Mouse (Mus musculus) CH12.LX (cell line): Measurements from ENCODE around the gene Tns3. TPM values are rescaled to one million over a fixed set of nuclear protein-coding genes. Genes with fewer than 3 reads are reported as not detected.

Source experiments
- DNase-seq: peaks from one replicate; pipeline ENCODE4 v3.0.0-alpha.2; 2013; ENCODE audit errors: extremely low read depth
- H3K27ac ChIP-seq: 2 replicates; pipeline ENCODE4 v1.5.1; 2012; ENCODE audit warnings: low read depth, mild to moderate bottlenecking, control low read depth, moderate library complexity; ENCODE audit not compliant: insufficient read depth
- H3K27me3 ChIP-seq: replicated peaks from 2 replicates; pipeline ENCODE3; 2012; ENCODE audit warnings: inconsistent platforms
- H3K36me3 ChIP-seq, 2 experiments: replicated peaks in 1 of 2; 2 replicates each; pipeline versions ENCODE3 to v1.6.1; 2012; ENCODE audit warnings: inconsistent platforms in 1 of 2, low read length in 1 of 2, mild to moderate bottlenecking in 1 of 2, mixed read lengths in 1 of 2, moderate library complexity in 1 of 2; ENCODE audit not compliant: control insufficient read depth in 1 of 2, insufficient read depth in 1 of 2
- H3K4me1 ChIP-seq, 2 experiments: 2 replicates each; pipeline ENCODE4 v1.6.1; 2012; ENCODE audit warnings: inconsistent platforms in 1 of 2, moderate library complexity in 1 of 2; ENCODE audit not compliant: insufficient read depth in 2 of 2, control insufficient read depth in 1 of 2
- H3K4me2 ChIP-seq: 2 replicates; pipeline ENCODE4 v1.6.1; 2012; ENCODE audit warnings: low read depth, mild to moderate bottlenecking, control low read depth; ENCODE audit not compliant: poor library complexity, insufficient read depth, severe bottlenecking
- H3K4me3 ChIP-seq, 3 experiments: fragments of 150-350 bp in 1 of 3; sonication (generic) in 1 of 3; replicated peaks in 1 of 3; 2 replicates each; pipeline versions ENCODE3 to v1.5.1; 2011 to 2012; ENCODE audit warnings: low read depth in 2 of 3, low read length in 2 of 3, mild to moderate bottlenecking in 2 of 3, moderate library complexity in 2 of 3, control low read depth in 1 of 3, improper control_type of control experiment in 1 of 3, inconsistent platforms in 1 of 3, mixed read lengths in 1 of 3; ENCODE audit not compliant: poor library complexity in 1 of 3
- H3K79me2 ChIP-seq: replicated peaks from 2 replicates; pipeline ENCODE4 v1.6.1; 2012; ENCODE audit warnings: mild to moderate bottlenecking, moderate library complexity; ENCODE audit not compliant: control insufficient read depth, poor library complexity, insufficient read depth, severe bottlenecking; ENCODE audit errors: extremely low read depth
- H3K9ac ChIP-seq: 2 replicates; pipeline ENCODE4 v1.6.1; 2012; ENCODE audit warnings: low read depth, mild to moderate bottlenecking, control low read depth, moderate library complexity; ENCODE audit not compliant: insufficient read depth
- H3K9me3 ChIP-seq: replicated peaks from 2 replicates; pipeline ENCODE3; 2012; ENCODE audit warnings: low read length, inconsistent platforms, mixed read lengths
- CHD2 ChIP-seq: IDR thresholded peaks from 2 replicates; pipeline ENCODE4 v1.6.1; 2011; ENCODE audit warnings: low read length, improper control_type of control experiment
- CTCF ChIP-seq, 2 experiments: IDR thresholded peaks in 1 of 2; conservative IDR thresholded peaks in 1 of 2; 2 replicates each; pipeline ENCODE4 v1.5.1; 2011 to 2012; ENCODE audit warnings: low read depth in 2 of 2, low read length in 2 of 2, improper control_type of control experiment in 1 of 2, inconsistent platforms in 1 of 2, mild to moderate bottlenecking in 1 of 2, moderate library complexity in 1 of 2
- E2F4 ChIP-seq: IDR thresholded peaks from 2 replicates; pipeline ENCODE4 v1.6.1; 2011; ENCODE audit warnings: low read depth, low read length, improper control_type of control experiment; ENCODE audit not compliant: insufficient replicate concordance
- GABPA ChIP-seq: IDR thresholded peaks from 2 replicates; pipeline ENCODE4 v1.6.1; 2012; ENCODE audit warnings: low read depth, low read length, improper control_type of control experiment, inconsistent platforms; ENCODE audit not compliant: insufficient replicate concordance
- JUN ChIP-seq: IDR thresholded peaks from 2 replicates; pipeline ENCODE4 v1.6.1; 2011; ENCODE audit warnings: low read depth, mild to moderate bottlenecking, low read length, improper control_type of control experiment, moderate library complexity; ENCODE audit not compliant: insufficient read depth
- JUND ChIP-seq: conservative IDR thresholded peaks from 2 replicates; pipeline ENCODE4 v1.6.1; 2011; ENCODE audit warnings: low read depth, low read length, improper control_type of control experiment
- MEF2A ChIP-seq: IDR thresholded peaks from 2 replicates; pipeline ENCODE4 v1.6.1; 2014; ENCODE audit warnings: low read depth, mild to moderate bottlenecking, inconsistent platforms, low read length, improper control_type of control experiment, borderline replicate concordance
- MXI1 ChIP-seq: IDR thresholded peaks from 2 replicates; pipeline ENCODE4 v1.6.1; 2011; ENCODE audit warnings: mild to moderate bottlenecking, low read depth, low read length, improper control_type of control experiment
- MYC ChIP-seq: IDR thresholded peaks from 2 replicates; pipeline ENCODE4 v1.6.1; 2011; ENCODE audit warnings: low read depth, mild to moderate bottlenecking, improper control_type of control experiment, low read length
- NELFE ChIP-seq: IDR thresholded peaks from 2 replicates; pipeline ENCODE4 v1.6.1; 2011; ENCODE audit warnings: low read depth, low read length, improper control_type of control experiment
- PAX5 ChIP-seq: IDR thresholded peaks from 2 replicates; pipeline ENCODE4 v1.6.1; 2012; ENCODE audit warnings: low read length, inconsistent platforms, mixed read lengths
- POLR2A ChIP-seq: IDR thresholded peaks from 2 replicates; pipeline ENCODE4 v1.6.1; 2011; ENCODE audit warnings: low read depth, mild to moderate bottlenecking, improper control_type of control experiment, low read length
- RAD21 ChIP-seq: IDR thresholded peaks from 2 replicates; pipeline ENCODE4 v1.6.1; 2011; ENCODE audit warnings: low read depth, mild to moderate bottlenecking, low read length, improper control_type of control experiment, moderate library complexity
- SMC3 ChIP-seq: IDR thresholded peaks from 2 replicates; pipeline ENCODE4 v1.6.1; 2011; ENCODE audit warnings: low read depth, low read length, improper control_type of control experiment
- TBP ChIP-seq: conservative IDR thresholded peaks from 2 replicates; pipeline ENCODE4 v1.6.1; 2011; ENCODE audit warnings: low read depth, low read length, improper control_type of control experiment
- TCF12 ChIP-seq: IDR thresholded peaks from 2 replicates; pipeline ENCODE4 v1.6.1; 2014; ENCODE audit warnings: low read depth, mild to moderate bottlenecking, inconsistent platforms, low read length, improper control_type of control experiment
- UBTF ChIP-seq: IDR thresholded peaks from 2 replicates; pipeline ENCODE4 v1.6.1; 2012; ENCODE audit warnings: low read depth, mild to moderate bottlenecking, inconsistent platforms, low read length, improper control_type of control experiment, moderate library complexity
- USF1 ChIP-seq: IDR thresholded peaks from 2 replicates; pipeline ENCODE4 v1.6.1; 2014; ENCODE audit warnings: low read depth, mild to moderate bottlenecking, inconsistent platforms, low read length, improper control_type of control experiment
- USF2 ChIP-seq: conservative IDR thresholded peaks from 2 replicates; pipeline ENCODE4 v1.6.1; 2011; ENCODE audit warnings: low read depth, low read length, improper control_type of control experiment
- ZMIZ1 ChIP-seq: IDR thresholded peaks from 2 replicates; pipeline ENCODE4 v1.6.1; 2012; ENCODE audit warnings: low read depth, mild to moderate bottlenecking, inconsistent platforms, low read length, improper control_type of control experiment
- ZNF384 ChIP-seq: IDR thresholded peaks from 2 replicates; pipeline ENCODE4 v1.6.1; 2012; ENCODE audit warnings: low read depth, low read length, improper control_type of control experiment, inconsistent platforms
- dilution Hi-C: fragments of 300-500 bp; cut with MboI; formaldehyde crosslinking; loops from 2 replicates; pipeline ENCODE4 v1.14.3; 2020; ENCODE audit warnings: low sequenced_read_pairs; ENCODE audit not compliant: extremely low pct_unique_long_range_greater_than_20kb, extremely low pct_ligation_motif_present
- in situ Hi-C: fragments of 300-500 bp; cut with MboI; formaldehyde crosslinking; loops from 3 replicates; pipeline ENCODE4 v1.14.3; 2019; ENCODE audit warnings: low sequenced_read_pairs, low pct_ligation_motif_present, low pct_unique_long_range_greater_than_20kb, mixed read lengths
- polyA plus RNA-seq: library from polyadenylated mRNA; unstranded; fragments of >175 nt; gene quantifications from 2 replicates; pipeline ENCODE4 v1.2.1, GENCODE M21; 2012; ENCODE audit warnings: low read depth; ENCODE audit not compliant: insufficient read length
- total RNA-seq, 2 experiments: library from RNA; depleted of rRNA; stranded (reverse); fragments of 300-350 nt in 1 of 2; fragments of >200 nt in 1 of 2; gene quantifications; 2 replicates each; pipeline ENCODE4 v1.2.3; 2012 to 2014

Tns3 gene
- total and polyA plus RNA-seq, 3 experiments: 0.03 to 1.3 (median 0.33) TPM

GRCm38 (mm10) chr11:8697670-8698069 is 33.3 kb upstream of the Tns3 start:
- peaks cover 2 to 13% of the 10 kb centered on the region in 2 experiments; a peak in 3 of 4 replicates for H3K4me1 ChIP-seq
- H3K4me2 ChIP-seq: no peak overlapping the region
- no peak for DNase-seq
- in situ Hi-C loops (no loop called here), dilution Hi-C loops (no loop called here)
- H3K4me3 ChIP-seq: no peak overlapping the region
- no peaks in the 10 kb centered on the region for H3K79me2 ChIP-seq
- no peaks in the 10 kb centered on the region for H3K36me3 ChIP-seq
- H3K27me3 ChIP-seq: peaks cover 66% of the 10 kb centered on the region
- peaks cover 2% of the 10 kb centered on the region for H3K9me3 ChIP-seq
- H3K27ac ChIP-seq: no peak overlapping the region
- H3K9ac ChIP-seq: no peak overlapping the region
- TF ChIP-seq USF1 (no peak), CHD2 (no peak), NELFE (no peak), TBP (no peak), GABPA (no peak), TCF12 (no peak), E2F4 (no peak), UBTF (no peak), JUN (no peak), SMC3 (no peak), ZNF384 (no peak)

- H3K9me3 ChIP-seq: peaks cover 2% of the 10 kb centered on the region
- TF ChIP-seq CTCF (conservative IDR thresholded peaks at IDR 0.05 in 1 of 2, IDR thresholded peaks at IDR 0.05 in 1 of 2; ENCODE audit: low read depth in 2 of 2, low read length in 2 of 2): no peak
- no peak for TF ChIP-seq JUND
- TF ChIP-seq E2F4: no peak
- TF ChIP-seq POLR2A: no peak
- TF ChIP-seq NELFE: no peak
- TF ChIP-seq ZMIZ1: no peak
- no peak for TF ChIP-seq MEF2A
- TF ChIP-seq MYC: no peak
- TF ChIP-seq PAX5: no peak
- no peak for TF ChIP-seq MXI1
- TF ChIP-seq RAD21: no peak
- TF ChIP-seq USF2: no peak
- TF ChIP-seq, all 38 proteins: peak for 0
- Histone ChIP-seq H3K4me3 (no peak overlapping the region), H3K79me2 (no peaks in the 10 kb centered on the region), H3K27ac (no peak overlapping the region), H3K4me2 (no peak overlapping the region), H3K4me1 (peaks cover 13% of the 10 kb centered on the region in 2 experiments; a peak in 3 of 4 replicates), H3K27me3 (peaks cover 73% of the 10 kb centered on the region), H3K36me3 (no peaks in the 10 kb centered on the region), H3K9ac (no peak overlapping the region)
- no peak for DNase-seq
- dilution Hi-C loops (no loop called here), in situ Hi-C loops (no loop called here)
Observed at GRCm38 (mm10) chr11:8694096-8694495, 29.8 kb upstream of the Tns3 start.
